Mouse (Mus musculus) heart, embryonic 15.5 days (tissue): ENCODE results near the gene Aph1b. TPM values are rescaled to one million over a fixed set of nuclear protein-coding genes. Genes with fewer than 3 reads are reported as not detected.

Source experiments
- ATAC-seq: fragments of 200-750 bp; cut with Nextera tagmentation; replicated peaks from 2 replicates; pipeline ENCODE4 v1.8.0; 2017; ENCODE audit warnings: low read depth, moderate TSS enrichment; ENCODE audit not compliant: insufficient number of reproducible peaks, insufficient read depth, low FRiP score
- H3K27ac ChIP-seq: fragments of 300-500 bp; sonication (generic); 2 replicates; pipeline ENCODE4 v1.5.1; 2015; ENCODE audit warnings: mild to moderate bottlenecking, inconsistent platforms
- H3K27me3 ChIP-seq: fragments of 300-500 bp; sonication (generic); 2 replicates; pipeline ENCODE4 v1.6.1; 2015; ENCODE audit warnings: inconsistent platforms
- H3K36me3 ChIP-seq: fragments of 300-500 bp; sonication (generic); 2 replicates; pipeline ENCODE4 v1.6.1; 2015; ENCODE audit warnings: mild to moderate bottlenecking, inconsistent platforms
- H3K4me1 ChIP-seq: fragments of 300-500 bp; sonication (generic); replicated peaks from 2 replicates; pipeline ENCODE4 v1.6.1; 2015; ENCODE audit warnings: inconsistent platforms
- H3K4me2 ChIP-seq: fragments of 300-500 bp; sonication (generic); 2 replicates; pipeline ENCODE4 v1.6.1; 2015; ENCODE audit warnings: inconsistent platforms, mild to moderate bottlenecking, moderate library complexity
- H3K4me3 ChIP-seq: fragments of 300-500 bp; sonication (generic); 2 replicates; pipeline ENCODE4 v1.5.1; 2015; ENCODE audit warnings: mild to moderate bottlenecking, inconsistent platforms
- H3K9ac ChIP-seq: fragments of 300-500 bp; sonication (generic); 2 replicates; pipeline ENCODE4 v1.6.1; 2015; ENCODE audit warnings: mild to moderate bottlenecking, inconsistent platforms
- H3K9me3 ChIP-seq: fragments of 300-500 bp; sonication (generic); replicated peaks from 2 replicates; pipeline ENCODE4 v1.6.1; 2016; ENCODE audit warnings: inconsistent platforms
- WGBS: fragments of 180-500 bp; shearing (Covaris S2); methylation state at CpG from one replicate; pipeline ENCODE4 v1.1.7; 2015; ENCODE audit warnings: mixed read lengths; 5-methylcytosine and 5-hydroxymethylcytosine counted together
- polyA plus RNA-seq: library from polyadenylated mRNA; unstranded; fragments of >200 nt; fragmentation: Nextera tagmentation; extraction: Ambion mirVana; gene quantifications from 2 replicates; pipeline ENCODE4 v1.2.1, GENCODE M21; 2015

Aph1b gene
- polyA plus RNA-seq, 1 experiment from 2014 or later: 5.8 TPM

- H3K9ac ChIP-seq: no peak overlapping the region
- no peaks in the 10 kb centered on the region for H3K9me3 ChIP-seq
- H3K4me1 ChIP-seq: peaks cover 9% of the 10 kb centered on the region
- no peak overlapping the region for H3K27ac ChIP-seq
- H3K27me3 ChIP-seq: no peaks in the 10 kb centered on the region
- WGBS: 84% methylated on average over 2 of the region's 2 CpGs
- no peaks in the 10 kb centered on the region for H3K36me3 ChIP-seq
- no peak for ATAC-seq
- no peak overlapping the region for H3K4me2 ChIP-seq
- no peak overlapping the region for H3K4me3 ChIP-seq
These were observed 58.7 kb downstream of the Aph1b start for GRCm38 (mm10) chr9:66736551-66736950.

- no peaks in the 10 kb centered on the region for H3K9me3 ChIP-seq
- H3K4me2 ChIP-seq: no peak overlapping the region
- no peak for ATAC-seq
- no peak overlapping the region for H3K27ac ChIP-seq
- peaks cover 11% of the 10 kb centered on the region for H3K4me1 ChIP-seq
- H3K36me3 ChIP-seq: no peaks in the 10 kb centered on the region
- 82% methylated on average over 3 of the region's 3 CpGs for WGBS
- no peak overlapping the region for H3K4me3 ChIP-seq
- H3K27me3 ChIP-seq: no peaks in the 10 kb centered on the region
- no peak overlapping the region for H3K9ac ChIP-seq
These were observed 59.3 kb downstream of the Aph1b start for GRCm38 (mm10) chr9:66736016-66736415.

GRCm38 (mm10) chr9:66735122-66735521, 60.2 kb downstream of the Aph1b start:
- no peak overlapping the region for H3K27ac ChIP-seq
- ATAC-seq: no peak
- no peaks in the 10 kb centered on the region for H3K9me3 ChIP-seq
- H3K9ac ChIP-seq: no peak overlapping the region
- H3K4me2 ChIP-seq: no peak overlapping the region
- peaks cover 11% of the 10 kb centered on the region for H3K4me1 ChIP-seq
- 86% methylated on average over 2 of the region's 2 CpGs for WGBS
- H3K4me3 ChIP-seq: no peak overlapping the region
- H3K27me3 ChIP-seq: no peaks in the 10 kb centered on the region
- no peaks in the 10 kb centered on the region for H3K36me3 ChIP-seq

- H3K27me3 ChIP-seq: no peaks in the 10 kb centered on the region
- H3K9me3 ChIP-seq: no peaks in the 10 kb centered on the region
- no peak overlapping the region for H3K9ac ChIP-seq
- no peak overlapping the region for H3K27ac ChIP-seq
- H3K36me3 ChIP-seq: no peaks in the 10 kb centered on the region
- H3K4me1 ChIP-seq: peaks cover 11% of the 10 kb centered on the region
- H3K4me3 ChIP-seq: no peak overlapping the region
- WGBS: 84% methylated on average over 6 of the region's 6 CpGs
- no peak for ATAC-seq
- H3K4me2 ChIP-seq: no peak overlapping the region
These were observed 60.7 kb downstream of the Aph1b start for GRCm38 (mm10) chr9:66734568-66734967.

GRCm38 (mm10) chr9:66732791-66733691, 62.2 kb downstream of the Aph1b start:
- H3K27ac ChIP-seq: no peak overlapping the region
- no peak overlapping the region for H3K9ac ChIP-seq
- no peaks in the 10 kb centered on the region for H3K36me3 ChIP-seq
- no peak overlapping the region for H3K4me3 ChIP-seq
- no peaks in the 10 kb centered on the region for H3K9me3 ChIP-seq
- no peaks in the 10 kb centered on the region for H3K27me3 ChIP-seq
- H3K4me2 ChIP-seq: no peak overlapping the region
- ATAC-seq: no peak
- peaks cover 11% of the 10 kb centered on the region for H3K4me1 ChIP-seq
- WGBS: 20% methylated on average over 15 of the region's 15 CpGs

GRCm38 (mm10) chr9:66731284-66731683, 64.0 kb downstream of the Aph1b start:
- Histone ChIP-seq H3K9me3 (no peaks in the 10 kb centered on the region), H3K36me3 (no peaks in the 10 kb centered on the region), H3K4me3 (no peak overlapping the region), H3K4me2 (no peak overlapping the region), H3K9ac (no peak overlapping the region), H3K27me3 (no peaks in the 10 kb centered on the region), H3K4me1 (peaks cover 11% of the 10 kb centered on the region), H3K27ac (no peak overlapping the region)
- 43% methylated on average over 7 of the region's 7 CpGs for WGBS
- ATAC-seq: no peak

- no peaks in the 10 kb centered on the region for H3K9me3 ChIP-seq
- H3K36me3 ChIP-seq: no peaks in the 10 kb centered on the region
- H3K4me3 ChIP-seq: no peak overlapping the region
- ATAC-seq: no peak
- no peak overlapping the region for H3K9ac ChIP-seq
- peaks cover 11% of the 10 kb centered on the region for H3K4me1 ChIP-seq
- no peaks in the 10 kb centered on the region for H3K27me3 ChIP-seq
- no peak overlapping the region for H3K4me2 ChIP-seq
- 55% methylated on average over 3 of the region's 3 CpGs for WGBS
- no peak overlapping the region for H3K27ac ChIP-seq
These were observed 64.7 kb downstream of the Aph1b start for GRCm38 (mm10) chr9:66730556-66730955.

GRCm38 (mm10) chr9:66727333-66727732, 68.0 kb downstream of the Aph1b start:
- ATAC-seq: no peak
- H3K9me3 ChIP-seq: no peaks in the 10 kb centered on the region
- no peak overlapping the region for H3K9ac ChIP-seq
- H3K36me3 ChIP-seq: no peaks in the 10 kb centered on the region
- no peak overlapping the region for H3K27ac ChIP-seq
- H3K4me3 ChIP-seq: no peak overlapping the region
- H3K27me3 ChIP-seq: no peaks in the 10 kb centered on the region
- 0 out of 2 replicates have a peak, but pooled peaks cover 2% of the 10 kb centered on the region for H3K4me1 ChIP-seq
- H3K4me2 ChIP-seq: no peak overlapping the region
- WGBS: 67% methylated on average over 7 of the region's 7 CpGs

GRCm38 (mm10) chr9:66725591-66725990, 69.7 kb downstream of the Aph1b start:
- H3K27me3 ChIP-seq: no peaks in the 10 kb centered on the region
- no peak overlapping the region for H3K9ac ChIP-seq
- H3K4me1 ChIP-seq: no peaks in the 10 kb centered on the region
- H3K4me3 ChIP-seq: no peak overlapping the region
- ATAC-seq: no peak
- no peaks in the 10 kb centered on the region for H3K9me3 ChIP-seq
- 79% methylated on average over 3 of the region's 3 CpGs for WGBS
- no peaks in the 10 kb centered on the region for H3K36me3 ChIP-seq
- H3K4me2 ChIP-seq: no peak overlapping the region
- H3K27ac ChIP-seq: no peak overlapping the region

Other genes starting within 250 kb of the Aph1b start
- gene Usp3, start 202.3 kb downstream of the Aph1b start, polyA plus RNA-seq: 30.5 and 35.6 TPM in 2 replicates
- gene Car12, start 81.8 kb downstream of the Aph1b start, polyA plus RNA-seq: 0.39 and 1.3 TPM in 2 replicates
- gene Gm10647, start 1.5 kb upstream of the Aph1b start, polyA plus RNA-seq: 0.46 and 0.53 TPM in 2 replicates
- gene Aph1c, start 39.2 kb upstream of the Aph1b start, polyA plus RNA-seq: 1.7 and 2.7 TPM in 2 replicates
- 14.3 and 18.5 TPM in 2 replicates for gene Rab8b, start 124.2 kb upstream of the Aph1b start, polyA plus RNA-seq
- 404 and 516 TPM in 2 replicates for gene Rps27l, start 150.6 kb upstream of the Aph1b start, polyA plus RNA-seq
- gene Lactb, start 180.0 kb upstream of the Aph1b start, polyA plus RNA-seq: 5.6 and 6.0 TPM in 2 replicates